Mouse (Mus musculus) layer of hippocampus, adult 8-10 months (tissue): ENCODE data around the gene Pigc. TPM values are rescaled to one million over a fixed set of nuclear protein-coding genes. Genes with fewer than 3 reads are reported as not detected.

Experiments
- DNase-seq, 2 experiments: peaks; one replicate each; pipeline ENCODE4 v3.0.0; 2022; ENCODE audit warnings: low spot score in 2 of 2
- total RNA-seq, 4 experiments: library from RNA; stranded (reverse); gene quantifications; 2 replicates each; pipeline ENCODE4 v1.2.4; 2022

Gene Pigc
- total RNA-seq: 10 to 100 TPM; 13.1 to 18.0 (median 14.7) TPM

- peak; percentile 91 to 92 for DNase-seq
These were observed at the start of gene Pigc for GRCm38 (mm10) chr1:161968589-161969407. TSS of gene Pigc (plus strand) at chr1:161969186.

- DNase-seq: no peak
These were observed 49.4 kb upstream of the Pigc start for GRCm38 (mm10) chr1:161919594-161919993.

- DNase-seq: no peak
These were observed 48.2 kb upstream of the Pigc start for GRCm38 (mm10) chr1:161920475-161921454.

- DNase-seq: no peak
These were observed 47.1 kb upstream of the Pigc start for GRCm38 (mm10) chr1:161921928-161922327.

DNA sequence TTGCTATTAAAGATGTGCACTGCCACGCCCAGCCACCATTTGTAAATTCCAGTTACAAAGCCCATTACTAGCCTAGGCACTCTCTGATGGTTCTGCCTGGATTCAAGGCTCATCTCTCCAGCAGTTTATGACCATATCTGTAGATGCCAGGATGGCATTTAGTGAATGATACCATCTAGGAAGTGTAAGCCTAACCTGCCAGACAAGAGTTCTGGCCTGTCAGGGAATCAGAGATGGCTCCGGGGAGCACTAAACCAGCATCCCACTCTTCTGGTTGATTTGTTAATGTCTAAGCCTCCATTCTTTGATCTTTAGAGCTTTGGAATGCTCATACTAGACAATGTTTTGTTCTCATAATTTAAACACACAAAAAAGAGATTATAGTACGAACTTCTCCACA, 44.7 kb upstream of the Pigc start:
- no peak for DNase-seq

DNA sequence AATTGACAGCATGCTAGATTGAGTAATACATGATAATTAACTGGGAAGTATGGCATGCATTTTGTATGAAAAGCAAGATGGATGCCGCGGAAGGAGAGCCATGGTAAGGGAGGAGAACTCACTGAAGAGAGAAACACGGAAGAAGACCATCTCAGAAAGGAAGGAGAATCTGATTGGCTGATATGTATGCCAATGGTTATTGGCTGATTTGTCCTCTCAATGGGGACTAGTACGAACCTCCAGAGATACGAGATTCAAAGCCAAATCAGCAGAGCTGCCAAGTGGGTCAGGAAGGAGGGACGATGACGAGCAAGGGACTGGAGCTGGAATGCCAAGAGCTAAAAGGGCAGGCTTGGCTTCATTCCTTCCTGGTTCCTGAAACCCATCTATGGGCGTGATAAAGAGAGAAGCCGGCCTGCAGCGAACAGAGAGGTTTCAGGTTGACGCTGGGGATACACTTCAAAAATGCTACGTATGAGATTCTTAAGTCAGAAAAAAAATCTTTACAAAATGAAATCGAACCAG, 43.6 kb upstream of the Pigc start:
- DNase-seq: no peak

GRCm38 (mm10) chr1:161927976-161928375, 41.0 kb upstream of the Pigc start:
- DNase-seq: no peak

GRCm38 (mm10) chr1:161931313-161931712, 37.7 kb upstream of the Pigc start:
- no peak for DNase-seq

DNA sequence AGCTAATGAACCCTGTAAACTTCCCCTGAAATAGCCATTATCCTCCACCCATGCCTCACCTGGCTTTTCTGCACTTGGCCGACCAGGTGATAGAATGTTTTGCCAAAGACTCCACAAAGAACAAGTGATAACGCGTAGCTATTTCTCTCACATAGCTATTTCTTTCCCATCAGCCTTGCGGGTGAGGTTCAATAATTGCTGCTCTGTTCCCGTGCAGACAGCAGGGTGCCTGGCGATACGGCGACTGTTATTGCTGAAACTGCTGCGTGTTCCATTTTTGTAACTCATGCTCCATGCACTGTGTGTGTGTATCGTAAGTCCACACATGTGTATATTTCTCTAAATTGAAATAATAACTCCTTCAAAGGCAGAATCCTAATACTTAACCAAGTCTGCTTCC, 37.2 kb upstream of the Pigc start:
- DNase-seq: peak in 1 of 2 experiments; percentile 10

- DNase-seq: no peak
These were observed 36.7 kb upstream of the Pigc start for GRCm38 (mm10) chr1:161932286-161932685.

DNA sequence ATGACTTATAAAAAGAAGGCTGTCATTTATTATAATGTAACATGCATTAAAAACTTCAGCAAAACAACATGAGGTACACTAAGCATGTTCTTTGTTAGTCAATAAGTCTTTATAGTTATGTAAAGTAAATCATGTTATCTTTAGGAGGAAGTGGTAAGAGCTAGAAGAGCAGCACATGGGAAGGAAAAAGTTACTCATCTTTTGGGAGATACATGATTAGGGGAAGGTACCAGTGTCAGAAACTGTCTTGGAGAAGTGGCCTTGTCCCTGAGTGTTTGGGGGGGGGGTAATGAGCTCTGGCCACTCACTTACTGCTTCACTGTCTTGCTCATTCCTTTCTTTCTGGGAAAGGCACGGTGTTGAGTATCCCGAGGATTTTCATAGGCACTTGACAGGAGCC, 26.9 kb upstream of the Pigc start:
- DNase-seq: no peak

- no peak for DNase-seq
These were observed 17.8 kb upstream of the Pigc start for GRCm38 (mm10) chr1:161951009-161951779.

- DNase-seq: no peak
These were observed 16.4 kb upstream of the Pigc start for GRCm38 (mm10) chr1:161952599-161952998.

- no peak for DNase-seq
These were observed 13.1 kb upstream of the Pigc start for GRCm38 (mm10) chr1:161955846-161956245.

DNA sequence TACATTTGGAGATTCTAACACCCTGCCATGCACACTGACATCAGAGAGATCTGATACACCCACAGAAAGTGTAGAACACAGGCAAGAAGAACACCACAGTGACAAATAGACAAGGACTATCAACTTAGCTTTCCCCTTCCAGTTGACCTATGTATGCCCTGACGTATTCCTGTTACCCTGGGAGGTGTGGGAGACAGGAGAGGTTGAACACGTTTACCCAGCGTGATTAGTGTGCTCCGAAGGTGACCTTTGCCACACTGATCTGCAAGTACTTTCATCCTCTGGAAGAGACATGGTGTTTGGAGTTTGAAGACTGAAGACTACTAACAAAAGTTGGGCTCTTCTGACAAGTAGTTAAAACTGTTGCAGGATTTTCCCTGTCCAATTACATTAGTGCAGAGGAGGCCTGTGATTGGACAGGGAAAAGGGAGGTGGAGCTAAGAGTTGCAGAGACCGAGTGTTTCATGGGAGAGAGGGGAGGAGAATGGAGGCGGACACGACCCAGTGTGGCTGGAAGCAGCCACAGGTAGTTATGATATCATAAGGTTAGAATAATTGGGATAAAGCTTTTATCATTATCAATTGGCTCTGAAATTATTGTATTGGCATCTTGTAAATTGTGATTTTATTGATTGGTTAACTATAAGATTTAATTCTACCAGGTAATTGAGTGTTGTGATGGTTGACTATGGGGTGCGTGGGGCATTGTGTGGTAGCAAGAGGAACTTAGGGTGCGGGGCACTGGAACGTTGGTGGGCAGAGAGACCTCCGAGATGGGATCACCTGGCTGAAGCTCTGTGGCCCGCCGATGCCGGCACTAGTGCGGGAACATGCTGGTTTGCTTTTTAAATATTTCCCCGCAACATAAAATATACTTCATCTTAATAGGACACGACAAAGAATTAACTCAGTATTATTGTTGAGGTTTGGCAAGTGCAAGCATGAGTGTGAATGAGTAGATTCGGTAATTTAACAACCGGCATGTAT, 10.7 kb upstream of the Pigc start:
- DNase-seq: no peak

DNA sequence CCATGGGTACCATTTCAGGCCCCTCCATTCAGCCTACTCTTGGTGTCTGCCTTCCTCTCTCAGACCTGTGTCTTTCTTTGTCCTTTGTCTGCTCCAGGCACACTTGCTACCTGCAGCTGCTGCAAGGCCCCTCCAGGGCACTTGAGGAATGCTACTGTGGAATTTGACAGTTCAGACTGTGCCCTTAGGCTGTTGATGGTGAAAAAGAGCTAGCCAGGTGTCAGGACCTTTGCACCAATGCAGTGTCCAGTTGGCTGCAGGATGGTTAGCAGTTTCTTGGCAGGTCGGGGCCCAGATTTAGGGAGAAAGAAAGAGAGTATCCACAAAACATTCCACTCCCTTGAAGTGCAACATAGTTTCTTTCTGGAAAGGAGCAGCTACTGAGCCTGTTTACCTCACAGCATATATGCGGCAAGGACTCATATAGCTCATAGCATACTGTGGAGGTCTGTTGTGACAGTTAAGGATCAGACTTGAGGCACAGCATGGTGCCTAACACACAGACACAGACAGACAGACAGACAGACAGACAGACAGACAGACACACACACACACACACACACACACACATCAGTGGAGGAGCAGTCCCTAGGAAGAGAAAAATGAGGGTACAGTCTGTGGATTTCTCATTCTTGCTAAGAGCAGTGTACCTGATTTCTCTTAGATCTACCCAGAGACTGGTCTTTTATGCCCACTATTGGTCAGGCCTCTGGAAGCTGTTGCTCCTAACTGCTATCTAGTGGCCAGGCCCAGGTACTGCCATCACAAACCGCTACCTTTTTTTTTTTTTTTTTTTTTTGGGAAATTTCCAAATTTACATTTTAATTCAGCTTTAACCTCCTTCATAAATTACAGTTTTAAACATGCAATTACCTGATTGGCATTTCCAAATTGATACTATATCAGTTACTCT, 6.3 kb upstream of the Pigc start:
- no peak for DNase-seq

- DNase-seq: no peak
These were observed 1.1 kb upstream of the Pigc start for GRCm38 (mm10) chr1:161967936-161968335.

- DNase-seq: no peak
These were observed 1.9 kb downstream of the Pigc start for GRCm38 (mm10) chr1:161970874-161971273.

DNA sequence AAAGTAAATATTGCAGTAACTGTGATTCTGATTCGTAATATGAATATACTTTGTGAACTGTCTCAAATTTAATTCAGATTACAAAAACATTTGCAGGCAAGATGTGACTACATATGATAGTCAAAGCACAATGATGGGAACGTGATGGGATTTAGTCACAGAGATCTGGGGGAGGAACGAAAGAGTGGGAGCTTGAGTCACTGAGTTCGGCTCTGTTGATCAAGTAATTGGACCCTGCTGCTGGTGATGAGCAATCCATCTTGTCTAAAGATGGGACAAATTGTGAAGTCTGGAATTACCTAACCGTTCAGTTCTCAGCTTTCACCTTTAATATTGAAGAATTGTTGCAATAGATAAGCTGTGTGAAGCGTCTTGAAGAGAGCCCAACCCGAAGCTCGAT, 3.2 kb downstream of the Pigc start:
- no peak for DNase-seq
